Mouse (Mus musculus) megakaryocyte, embryonic 14.5 days (primary cell): Measurements from ENCODE around the gene Zfp638.

ENCODE experiments used
- FLI1 ChIP-seq: IDR thresholded peaks from 2 replicates; pipeline ENCODE4 v1.6.1; 2012; ENCODE audit warnings: low read length, inconsistent platforms, mixed read lengths
- GATA1 ChIP-seq: IDR thresholded peaks from 3 replicates; pipeline ENCODE4 v1.6.1; 2012; ENCODE audit warnings: mixed read lengths, low read length, inconsistent platforms, borderline replicate concordance

GRCm38 (mm10) chr6:83836826-83837225 lies 30.1 kb upstream of the Zfp638 start:
- TF ChIP-seq FLI1, result no peak
- TF ChIP-seq GATA1, result no peak
